Mouse (Mus musculus) hindlimb bud, embryonic 11.5 days (tissue): ENCODE measurements at regions not wholly inside any gene's neighbourhood (a gene's known extent, or its start where the extent isn't known, plus 50 kb on each side); places are given as distances from the start of the nearest gene placed in this dataset.
"Not testable (repeated sequence)": the region's sequence is repeated elsewhere in the genome, so short reads cannot be mapped to it uniquely, and the experiment has no call there.

Experiments used
- DNase-seq: peaks from one replicate; pipeline ENCODE4 v3.0.0-alpha.2; 2012; ENCODE audit warnings: low read depth, low spot score; ENCODE audit errors: extremely low spot score

GRCm38 (mm10) chr12:112295337-112295941, 149.4 kb downstream of the Kif26a start:
- DNase-seq = no peak

- DNase-seq = no peak
Measured at GRCm38 (mm10) chr12:112298521-112298920, 152.5 kb downstream of the Kif26a start.

- DNase-seq = no peak
Measured at GRCm38 (mm10) chr12:112299089-112299488, 153.1 kb downstream of the Kif26a start.

GRCm38 (mm10) chr12:112299603-112300002, 153.6 kb downstream of the Kif26a start:
- DNase-seq = no peak

- DNase-seq = no peak
Measured at GRCm38 (mm10) chr12:112300125-112300524, 154.1 kb downstream of the Kif26a start.

- peak; percentile 28 for DNase-seq
Measured at GRCm38 (mm10) chr12:112301411-112301891, 155.4 kb downstream of the Kif26a start.

GRCm38 (mm10) chr12:112301929-112302328, 155.9 kb downstream of the Kif26a start:
- DNase-seq = no peak

GRCm38 (mm10) chr12:112306208-112306607, 160.2 kb downstream of the Kif26a start:
- DNase-seq = no peak

GRCm38 (mm10) chr12:112308016-112308415, 162.0 kb downstream of the Kif26a start:
- DNase-seq = no peak

- not testable (repeated sequence) for DNase-seq
Measured at GRCm38 (mm10) chr12:112309096-112309495, 163.1 kb downstream of the Kif26a start.

- DNase-seq = no peak
Measured at GRCm38 (mm10) chr12:112309781-112310180, 163.8 kb downstream of the Kif26a start.

- no peak for DNase-seq
Measured at GRCm38 (mm10) chr12:112310661-112311060, 164.7 kb downstream of the Kif26a start.

- DNase-seq = no peak
Measured at GRCm38 (mm10) chr12:112314781-112315180, 168.8 kb downstream of the Kif26a start.

GRCm38 (mm10) chr12:112317191-112317590, 171.2 kb downstream of the Kif26a start:
- DNase-seq = no peak

GRCm38 (mm10) chr12:112318461-112318860, 170.8 kb upstream of the A530016L24Rik start:
- DNase-seq = no peak

- no peak for DNase-seq
Measured at GRCm38 (mm10) chr12:112322196-112322595, 167.1 kb upstream of the A530016L24Rik start.

GRCm38 (mm10) chr12:112327411-112327810, 161.8 kb upstream of the A530016L24Rik start:
- DNase-seq = no peak

- DNase-seq = no peak
Measured at GRCm38 (mm10) chr12:112328809-112329575, 160.3 kb upstream of the A530016L24Rik start.

GRCm38 (mm10) chr12:112329701-112330301, 159.4 kb upstream of the A530016L24Rik start:
- peak; percentile 31 for DNase-seq

- no peak for DNase-seq
Measured at GRCm38 (mm10) chr12:112330557-112330956, 158.7 kb upstream of the A530016L24Rik start.

- DNase-seq = no peak
Measured at GRCm38 (mm10) chr12:112331061-112331460, 158.2 kb upstream of the A530016L24Rik start.
